Mouse (Mus musculus): ENCODE data around the gene Fam107a.

DNA sequence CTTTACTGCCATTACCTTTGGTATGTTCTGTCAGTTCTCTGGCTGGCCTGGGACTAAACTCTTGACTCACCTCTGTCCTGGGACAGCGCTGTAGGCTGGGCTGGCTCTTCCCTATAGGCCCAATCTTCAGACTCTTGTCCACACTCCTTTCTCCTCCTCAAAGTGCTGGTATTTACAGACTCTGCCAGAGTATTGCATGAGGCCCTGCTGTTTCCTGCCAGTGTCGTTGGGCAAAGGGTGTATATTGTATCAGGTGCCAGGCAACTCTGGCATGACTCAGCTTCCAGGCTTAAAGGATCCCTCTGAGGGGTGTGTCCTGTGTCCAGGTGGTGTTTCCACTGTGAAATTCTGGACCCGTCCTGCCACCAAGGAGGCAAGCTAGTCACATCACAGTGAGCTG, 59.1 kb downstream of the Fam107a start:
- no peak for TF ChIP-seq USF1 (IDR thresholded peaks at IDR 0.05; ENCODE audit: low read depth)
- TF ChIP-seq CEBPB (IDR thresholded peaks at IDR 0.05; ENCODE audit: low read depth) = no peak
- TF ChIP-seq CTCF (IDR thresholded peaks at IDR 0.05; ENCODE audit: control insufficient read depth, insufficient read depth, insufficient read length) = no peak
- TF ChIP-seq MAX (IDR thresholded peaks at IDR 0.05) = no peak
- TF ChIP-seq MYOD1 (IDR thresholded peaks at IDR 0.05; ENCODE audit: control insufficient read depth, insufficient read length, low read depth) = no peak
